Mouse (Mus musculus): ENCODE results near the gene 4930505A04Rik.
"Not testable (repeated sequence)": the region's sequence is repeated elsewhere in the genome, so short reads cannot be mapped to it uniquely, and the experiment has no call there.

4930505A04Rik gene

GRCm38 (mm10) chr11:30471751-30472593, at the start of gene 4930505A04Rik:
TSS of gene 4930505A04Rik (minus strand) at chr11:30471827.
- no peak for DNase-seq (ENCODE audit: low read depth, low spot score)
- no peaks in the 10 kb centered on the region for H3K27me3 ChIP-seq (ENCODE audit: control insufficient read depth, insufficient read depth, low read length, poor library complexity, severe bottlenecking)
- H3K36me3 ChIP-seq (ENCODE audit: control insufficient read depth, insufficient read depth, low read length, poor library complexity, severe bottlenecking): no peaks in the 10 kb centered on the region

- Histone ChIP-seq H3K27me3 (ENCODE audit: control insufficient read depth, insufficient read depth, low read length, poor library complexity, severe bottlenecking) (no peaks in the 10 kb centered on the region), H3K36me3 (ENCODE audit: control insufficient read depth, insufficient read depth, low read length, poor library complexity, severe bottlenecking) (no peaks in the 10 kb centered on the region)
- DNase-seq (ENCODE audit: low read depth, low spot score): no peak
Measured at GRCm38 (mm10) chr11:30517133-30517532, 45.5 kb upstream of the 4930505A04Rik start.

- DNase-seq (ENCODE audit: low read depth, low spot score): no peak
- Histone ChIP-seq H3K36me3 (ENCODE audit: control insufficient read depth, insufficient read depth, low read length, poor library complexity, severe bottlenecking) (no peaks in the 10 kb centered on the region), H3K27me3 (ENCODE audit: control insufficient read depth, insufficient read depth, low read length, poor library complexity, severe bottlenecking) (no peaks in the 10 kb centered on the region)
Measured at GRCm38 (mm10) chr11:30508178-30508577, 36.6 kb upstream of the 4930505A04Rik start.

- Histone ChIP-seq H3K27me3 (ENCODE audit: control insufficient read depth, insufficient read depth, low read length, poor library complexity, severe bottlenecking) (no peaks in the 10 kb centered on the region), H3K36me3 (ENCODE audit: control insufficient read depth, insufficient read depth, low read length, poor library complexity, severe bottlenecking) (no peaks in the 10 kb centered on the region)
- DNase-seq (ENCODE audit: low read depth, low spot score): no peak
Measured at GRCm38 (mm10) chr11:30498738-30499355, 27.2 kb upstream of the 4930505A04Rik start.

GRCm38 (mm10) chr11:30497151-30497550, 25.5 kb upstream of the 4930505A04Rik start:
- Histone ChIP-seq H3K27me3 (ENCODE audit: control insufficient read depth, insufficient read depth, low read length, poor library complexity, severe bottlenecking) (no peaks in the 10 kb centered on the region), H3K36me3 (ENCODE audit: control insufficient read depth, insufficient read depth, low read length, poor library complexity, severe bottlenecking) (no peaks in the 10 kb centered on the region)
- no peak for DNase-seq (ENCODE audit: low read depth, low spot score)

- H3K27me3 ChIP-seq (ENCODE audit: control insufficient read depth, insufficient read depth, low read length, poor library complexity, severe bottlenecking): no peaks in the 10 kb centered on the region
- no peaks in the 10 kb centered on the region for H3K36me3 ChIP-seq (ENCODE audit: control insufficient read depth, insufficient read depth, low read length, poor library complexity, severe bottlenecking)
- DNase-seq (ENCODE audit: low read depth, low spot score): no peak
Measured at GRCm38 (mm10) chr11:30491515-30492260, 20.1 kb upstream of the 4930505A04Rik start.

- H3K27me3 ChIP-seq (ENCODE audit: control insufficient read depth, insufficient read depth, low read length, poor library complexity, severe bottlenecking): no peaks in the 10 kb centered on the region
- no peaks in the 10 kb centered on the region for H3K36me3 ChIP-seq (ENCODE audit: control insufficient read depth, insufficient read depth, low read length, poor library complexity, severe bottlenecking)
- DNase-seq (ENCODE audit: low read depth, low spot score): no peak
Measured at GRCm38 (mm10) chr11:30488183-30488582, 16.6 kb upstream of the 4930505A04Rik start.

GRCm38 (mm10) chr11:30483286-30483685, 11.7 kb upstream of the 4930505A04Rik start:
- H3K27me3 ChIP-seq (ENCODE audit: control insufficient read depth, insufficient read depth, low read length, poor library complexity, severe bottlenecking): no peaks in the 10 kb centered on the region
- no peaks in the 10 kb centered on the region for H3K36me3 ChIP-seq (ENCODE audit: control insufficient read depth, insufficient read depth, low read length, poor library complexity, severe bottlenecking)
- DNase-seq (ENCODE audit: low read depth, low spot score): no peak

- H3K27me3 ChIP-seq (ENCODE audit: control insufficient read depth, insufficient read depth, low read length, poor library complexity, severe bottlenecking): no peaks in the 10 kb centered on the region
- no peaks in the 10 kb centered on the region for H3K36me3 ChIP-seq (ENCODE audit: control insufficient read depth, insufficient read depth, low read length, poor library complexity, severe bottlenecking)
- no peak for DNase-seq (ENCODE audit: low read depth, low spot score)
Measured at GRCm38 (mm10) chr11:30471187-30471586, 440 bp downstream of the 4930505A04Rik start.

- no peak for DNase-seq (ENCODE audit: low read depth, low spot score)
- H3K36me3 ChIP-seq (ENCODE audit: control insufficient read depth, insufficient read depth, low read length, poor library complexity, severe bottlenecking): no peaks in the 10 kb centered on the region
Measured at GRCm38 (mm10) chr11:30454331-30454730, 17.3 kb downstream of the 4930505A04Rik start.

GRCm38 (mm10) chr11:30448126-30448525, 23.5 kb downstream of the 4930505A04Rik start:
- H3K36me3 ChIP-seq (ENCODE audit: control insufficient read depth, insufficient read depth, low read length, poor library complexity, severe bottlenecking): no peaks in the 10 kb centered on the region
- no peaks in the 10 kb centered on the region for H3K27me3 ChIP-seq (ENCODE audit: control insufficient read depth, insufficient read depth, low read length, poor library complexity, severe bottlenecking)
- no peak for DNase-seq (ENCODE audit: low read depth, low spot score)

More at GRCm38 (mm10) chr11:30454331-30454730, 17.3 kb downstream of the 4930505A04Rik start:
- no peaks in the 10 kb centered on the region for H3K27me3 ChIP-seq (ENCODE audit: control insufficient read depth, insufficient read depth, low read length, poor library complexity, severe bottlenecking)

GRCm38 (mm10) chr11:30447561-30447960, 24.1 kb downstream of the 4930505A04Rik start:
- no peak for DNase-seq (ENCODE audit: low read depth, low spot score)
- Histone ChIP-seq H3K27me3 (ENCODE audit: control insufficient read depth, insufficient read depth, low read length, poor library complexity, severe bottlenecking) (no peaks in the 10 kb centered on the region), H3K36me3 (ENCODE audit: control insufficient read depth, insufficient read depth, low read length, poor library complexity, severe bottlenecking) (no peaks in the 10 kb centered on the region)

GRCm38 (mm10) chr11:30444192-30444905, 27.3 kb downstream of the 4930505A04Rik start:
- not testable (repeated sequence) for DNase-seq (ENCODE audit: low read depth, low spot score); H3K27me3 ChIP-seq (ENCODE audit: control insufficient read depth, insufficient read depth, low read length, poor library complexity, severe bottlenecking); H3K36me3 ChIP-seq (ENCODE audit: control insufficient read depth, insufficient read depth, low read length, poor library complexity, severe bottlenecking)

- DNase-seq (ENCODE audit: low read depth, low spot score): no peak
- H3K27me3 ChIP-seq (ENCODE audit: control insufficient read depth, insufficient read depth, low read length, poor library complexity, severe bottlenecking): no peaks in the 10 kb centered on the region
- H3K36me3 ChIP-seq (ENCODE audit: control insufficient read depth, insufficient read depth, low read length, poor library complexity, severe bottlenecking): no peaks in the 10 kb centered on the region
Measured at GRCm38 (mm10) chr11:30443746-30444145, 27.9 kb downstream of the 4930505A04Rik start.

Data from splenic B cell, adult 2 months (primary cell).